Mouse (Mus musculus) kidney, postnatal 36 days (tissue): ENCODE measurements around the gene Cdcp2.

Source experiments
- DNase-seq, 2 experiments: peaks; one replicate each; pipeline ENCODE4 v3.0.0; 2021 to 2022; ENCODE audit warnings: mixed read lengths in 2 of 2

Gene Cdcp2

DNA sequence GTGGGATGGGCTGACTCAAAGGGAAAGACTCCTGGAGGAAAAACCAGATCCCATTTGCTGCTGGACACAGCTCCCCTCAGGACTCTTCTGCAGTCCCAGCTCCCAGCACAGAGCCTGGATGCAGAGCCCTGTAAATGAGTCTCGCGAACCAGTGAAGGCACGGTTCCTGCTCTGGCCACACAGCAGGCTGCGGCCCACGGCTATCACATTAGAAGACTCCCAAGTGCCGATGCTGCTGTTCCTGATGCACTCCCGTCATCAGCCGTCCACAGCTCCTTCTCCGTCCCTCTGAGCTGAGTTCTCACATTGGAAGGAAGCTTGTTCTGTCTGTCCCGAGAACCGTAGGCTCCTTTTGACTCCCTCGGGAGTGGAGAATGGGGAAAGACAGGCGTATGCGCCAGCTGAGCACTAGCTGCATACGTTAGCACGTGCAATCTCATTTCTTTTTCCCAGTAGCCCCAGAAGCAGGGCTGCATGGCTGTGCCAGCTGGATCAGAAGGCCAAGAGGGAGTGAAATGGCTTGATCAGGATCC lies at the start of gene Cdcp2:
Gene Cdcp2 (plus strand): TSS at position 51 of the 533 bp plus-strand sequence.
- no peak for DNase-seq

DNA sequence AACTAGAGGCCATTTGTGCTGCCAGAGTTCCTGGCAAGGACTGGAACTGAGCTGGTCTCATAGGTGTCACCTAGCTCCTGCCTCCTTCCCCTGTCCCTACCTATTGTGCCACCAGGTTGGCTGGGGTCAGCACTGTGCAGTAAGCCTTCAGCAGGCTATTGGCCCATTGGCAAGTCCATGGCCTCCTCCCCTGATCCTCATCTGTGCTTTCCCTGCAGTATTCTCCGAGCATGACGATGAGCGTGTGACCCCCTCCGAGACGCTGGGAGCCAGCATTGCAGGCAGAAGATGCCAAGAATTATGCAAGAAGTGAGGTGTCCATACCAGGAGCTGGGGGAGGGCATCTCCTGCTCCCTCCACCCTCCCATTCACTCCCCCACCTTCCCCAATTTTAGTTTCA lies 48.9 kb upstream of the Cdcp2 start:
- DNase-seq, result no peak

DNA sequence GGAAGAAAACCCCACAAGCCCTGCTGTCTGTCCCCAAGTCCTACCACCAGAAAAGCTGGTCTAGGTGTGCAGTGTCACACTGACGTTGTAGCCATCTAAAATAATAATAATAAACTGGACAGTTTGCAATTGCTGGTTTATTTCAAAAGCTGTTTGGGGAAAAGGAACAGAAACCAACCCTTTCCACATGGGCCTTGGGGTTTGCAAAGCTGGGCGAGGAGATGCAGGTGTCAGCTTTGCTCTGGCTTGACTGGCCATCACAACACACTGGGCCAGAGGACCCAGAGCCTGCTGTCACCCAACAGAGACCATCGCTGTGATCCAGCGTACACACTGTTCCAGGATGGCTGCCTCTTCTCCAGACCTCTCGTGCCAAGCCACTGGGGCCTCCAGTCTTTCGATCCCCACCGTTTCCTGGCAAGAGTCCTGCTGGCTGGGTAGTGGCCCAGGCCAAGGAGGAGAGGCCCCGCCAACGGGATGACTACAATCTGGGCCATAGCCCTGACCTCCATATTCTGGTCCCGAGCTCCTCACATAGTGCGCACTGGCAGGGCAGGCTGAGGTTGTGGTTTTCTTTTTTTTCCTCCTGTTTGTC lies 48.0 kb upstream of the Cdcp2 start:
- no peak for DNase-seq

DNA sequence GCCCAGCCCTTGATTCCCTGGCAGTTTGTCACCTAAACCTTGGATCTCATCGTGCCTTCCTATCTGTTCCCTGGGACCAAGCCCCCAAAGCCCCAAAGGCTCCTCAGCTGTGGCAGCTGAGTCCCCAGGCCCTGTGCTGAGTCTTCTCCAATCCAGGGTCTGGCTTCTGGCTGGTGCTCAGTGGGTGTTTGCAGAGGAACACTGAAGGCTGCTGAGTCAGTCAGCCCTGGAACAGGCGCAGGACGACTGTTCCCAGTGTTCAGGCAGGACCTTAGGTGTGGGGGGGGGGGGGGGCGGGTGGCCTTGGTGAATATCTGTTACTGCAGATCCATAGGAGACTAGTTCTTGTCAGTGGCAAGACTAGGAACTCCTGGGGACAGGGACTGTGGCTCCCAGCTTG lies 44.8 kb upstream of the Cdcp2 start:
- no peak for DNase-seq

DNA sequence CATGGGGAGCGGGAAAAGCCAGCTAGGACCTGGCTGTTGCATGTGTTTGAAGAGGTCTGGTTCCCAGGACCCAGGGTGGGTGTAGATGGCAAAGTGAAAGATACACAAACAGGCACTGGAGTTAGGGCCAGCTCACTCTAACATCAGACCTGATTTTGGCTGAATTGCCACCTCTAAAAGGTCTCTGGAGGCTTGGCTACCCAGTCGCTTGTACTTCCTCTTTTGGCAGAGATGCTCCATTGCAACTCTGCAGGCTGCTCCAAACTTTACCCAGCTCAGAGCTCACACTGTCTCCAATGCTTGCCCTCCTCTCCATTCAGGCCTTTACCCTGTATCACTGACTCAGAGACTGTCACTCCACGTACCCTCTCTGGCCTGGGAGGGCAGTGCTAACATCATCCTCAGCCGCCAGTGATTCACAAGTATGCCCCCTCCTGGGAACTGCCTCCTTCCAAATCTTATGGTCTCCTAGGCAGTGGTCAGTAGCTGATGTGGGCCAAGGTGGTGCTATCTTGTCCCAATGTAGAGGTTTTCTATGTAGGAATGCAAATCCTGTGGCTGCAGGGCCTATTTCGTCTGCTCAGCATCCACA lies 43.6 kb upstream of the Cdcp2 start:
- no peak for DNase-seq

DNA sequence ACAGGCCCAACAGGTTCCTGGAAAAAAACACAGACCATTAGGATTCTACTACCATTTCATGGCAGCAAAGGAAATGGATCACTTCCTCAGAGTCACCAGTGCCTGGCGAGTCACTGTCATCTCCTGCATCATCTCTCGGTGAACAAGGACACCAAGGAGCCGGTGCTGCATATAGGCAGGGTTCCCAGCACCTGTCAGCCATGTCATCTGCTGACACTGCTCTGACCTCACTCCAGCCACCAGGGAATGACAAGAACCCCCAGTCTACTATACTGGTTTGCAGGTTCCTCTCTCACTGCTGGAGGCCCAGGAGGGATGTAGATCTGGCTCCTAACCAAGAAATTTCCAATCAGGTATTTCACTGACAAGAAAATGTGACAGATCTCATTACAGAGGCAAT lies 40.6 kb upstream of the Cdcp2 start:
- DNase-seq, result peak in 1 of 2 experiments; percentile 12

DNA sequence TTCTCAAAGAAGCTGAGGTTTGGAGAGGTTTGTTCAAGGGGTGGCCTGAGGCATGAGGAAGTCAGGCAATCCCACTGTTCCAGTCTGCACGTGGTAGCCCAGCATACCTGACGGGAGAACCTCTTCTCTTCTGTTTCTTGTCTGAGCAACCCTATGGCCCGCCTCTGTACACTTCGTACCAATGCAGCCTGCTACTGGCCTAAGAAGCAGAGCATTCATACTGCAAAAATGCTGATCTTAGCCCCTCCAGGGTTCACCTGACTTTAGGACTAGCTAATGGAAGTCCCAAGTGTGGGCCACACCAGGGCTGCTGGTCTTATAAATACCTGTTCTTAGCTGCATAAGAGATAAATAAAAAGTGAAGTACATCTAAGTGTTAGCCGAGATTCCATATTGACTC lies 38.3 kb upstream of the Cdcp2 start:
- DNase-seq, result peak; percentile 38 to 51

DNA sequence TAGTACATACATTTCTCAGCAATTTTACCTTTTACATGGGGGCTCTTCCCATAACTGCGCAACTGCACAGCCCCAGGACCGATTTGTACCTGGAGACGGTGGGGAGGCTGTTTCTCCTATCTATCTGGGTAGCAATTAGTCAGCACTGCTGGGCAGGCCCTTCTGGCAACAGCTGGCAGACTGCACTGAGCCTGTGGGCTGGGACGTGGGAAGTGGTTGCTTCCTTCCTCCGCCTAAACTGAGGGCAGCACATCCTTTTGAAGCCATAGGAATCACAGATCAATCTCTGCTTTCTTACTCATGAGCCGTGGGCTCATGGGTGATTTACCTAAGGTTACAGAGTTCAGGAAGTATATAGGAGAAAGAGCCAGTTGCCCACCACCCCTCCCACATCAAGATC lies 37.9 kb upstream of the Cdcp2 start:
- DNase-seq, result peak in 1 of 2 experiments; percentile 16

DNA sequence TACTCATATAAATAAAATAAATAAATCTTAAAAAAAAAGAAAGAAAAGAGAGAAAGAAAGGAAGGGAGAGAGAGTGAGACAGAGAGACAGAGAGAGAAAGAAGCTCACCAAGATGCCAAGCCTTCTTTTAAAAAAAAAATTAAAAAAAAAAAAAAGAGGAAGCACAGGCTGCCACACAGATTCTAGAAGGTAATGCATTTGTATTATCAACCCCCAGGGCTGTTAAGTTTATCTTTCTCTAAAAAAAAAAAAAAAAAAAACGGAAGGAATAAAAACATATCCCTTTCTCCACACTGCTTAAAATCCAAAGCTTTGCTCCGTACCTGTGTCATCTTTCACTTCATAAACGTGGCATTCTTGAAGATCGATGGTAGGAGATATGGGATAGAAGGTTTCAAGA lies 35.1 kb upstream of the Cdcp2 start:
- no peak for DNase-seq

DNA sequence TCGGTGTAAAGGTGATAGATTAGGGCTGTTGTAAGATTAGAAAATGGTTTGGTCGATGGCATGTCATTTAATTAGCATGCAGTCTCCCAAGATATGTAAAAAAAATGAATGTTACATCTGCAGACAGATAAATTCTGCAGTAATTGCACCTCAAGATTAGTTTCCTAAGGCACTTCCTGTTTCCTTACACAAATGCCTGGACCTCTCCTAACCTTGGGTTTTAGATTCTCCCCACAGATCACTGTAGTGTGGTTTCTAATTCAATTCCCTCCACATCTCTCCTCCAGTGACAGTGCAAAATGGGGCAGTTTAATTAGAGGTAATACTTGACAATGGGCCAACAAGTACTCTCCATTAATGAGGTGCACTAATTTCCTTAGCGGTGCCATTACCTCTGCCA lies 33.5 kb upstream of the Cdcp2 start:
- DNase-seq, result no peak

DNA sequence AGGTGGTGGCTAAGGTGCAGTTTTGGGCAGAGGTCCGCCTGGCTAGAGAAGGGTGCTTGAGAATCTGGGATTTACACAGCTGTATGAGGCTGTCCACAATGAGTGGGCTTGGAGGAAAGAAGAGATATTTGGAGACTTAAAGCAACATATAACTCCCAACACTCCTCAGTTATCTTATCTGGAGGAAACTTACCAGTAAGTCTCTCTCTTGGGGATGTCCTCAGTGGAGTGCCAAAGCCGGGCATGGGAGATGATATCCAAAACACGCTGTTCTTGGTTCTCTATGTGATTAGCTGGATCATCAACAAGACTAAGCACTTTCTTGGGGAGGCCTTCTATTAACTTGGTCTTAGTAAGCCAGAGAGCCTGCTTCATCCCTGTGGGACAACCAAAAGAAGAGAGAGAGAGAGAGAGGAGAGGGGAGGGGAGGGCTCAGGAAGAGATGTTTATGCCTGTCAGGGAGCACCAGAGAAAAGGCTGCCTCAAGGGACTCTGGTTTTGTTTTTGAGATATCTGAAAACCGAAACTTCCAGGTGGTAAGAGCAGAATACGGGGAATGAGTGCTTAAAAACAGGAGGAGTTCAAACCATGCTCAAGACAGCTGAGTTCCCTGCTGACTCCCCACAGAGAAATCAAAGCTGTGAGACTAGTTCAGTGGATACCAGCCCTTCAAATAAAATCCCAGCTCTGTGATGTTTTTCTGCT lies 32.1 kb upstream of the Cdcp2 start:
- no peak for DNase-seq

DNA sequence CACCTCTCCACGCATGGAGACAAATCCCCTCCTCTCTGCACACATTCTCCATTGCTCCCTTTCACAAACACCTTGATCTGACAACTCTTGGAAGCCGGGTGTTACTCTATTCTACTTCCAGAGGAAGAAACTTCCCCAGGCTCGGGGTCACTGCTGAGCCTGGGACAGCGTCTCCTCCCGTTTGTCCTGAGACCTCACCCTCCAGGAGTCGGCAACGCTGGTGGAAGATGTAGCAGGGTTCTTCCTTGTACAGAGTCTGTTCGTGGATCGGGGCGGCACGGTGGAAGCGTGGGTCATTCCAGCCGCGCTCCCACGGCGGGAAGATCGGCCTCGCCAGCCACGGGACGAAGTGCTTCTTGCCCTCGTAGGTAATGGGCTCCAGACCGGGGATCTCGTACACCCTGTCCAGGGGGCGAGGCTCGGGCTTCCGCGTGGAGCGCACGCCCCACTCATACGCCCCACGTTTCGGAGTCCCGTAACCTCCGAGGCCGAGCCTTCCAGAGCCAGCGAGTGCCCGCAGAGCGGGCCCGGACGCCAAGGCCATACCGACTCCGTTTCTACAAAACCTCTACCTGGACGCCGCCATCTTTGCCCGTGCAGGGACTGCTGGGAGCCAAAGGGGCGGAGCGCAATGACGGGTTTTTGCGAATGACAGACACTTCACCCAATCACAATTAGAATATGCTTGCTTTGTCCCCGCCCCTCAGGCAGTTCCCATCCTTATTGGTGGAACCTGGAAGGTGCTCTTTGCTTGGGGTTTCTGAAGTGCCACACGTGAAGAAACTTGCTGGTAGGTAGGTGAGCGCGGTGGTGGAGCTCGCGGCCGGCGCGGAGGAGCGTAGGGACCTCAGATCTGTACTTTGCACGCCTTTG lies 30.2 kb upstream of the Cdcp2 start, which contains the start of the genes Mrpl37 and Cyb5rl:
Gene Mrpl37 (minus strand): TSS at position 617 of the 873 bp plus-strand sequence.
Gene Cyb5rl (plus strand): TSS at position 737 of the 873 bp plus-strand sequence.
- DNase-seq, result peak; percentile 95 to 97

DNA sequence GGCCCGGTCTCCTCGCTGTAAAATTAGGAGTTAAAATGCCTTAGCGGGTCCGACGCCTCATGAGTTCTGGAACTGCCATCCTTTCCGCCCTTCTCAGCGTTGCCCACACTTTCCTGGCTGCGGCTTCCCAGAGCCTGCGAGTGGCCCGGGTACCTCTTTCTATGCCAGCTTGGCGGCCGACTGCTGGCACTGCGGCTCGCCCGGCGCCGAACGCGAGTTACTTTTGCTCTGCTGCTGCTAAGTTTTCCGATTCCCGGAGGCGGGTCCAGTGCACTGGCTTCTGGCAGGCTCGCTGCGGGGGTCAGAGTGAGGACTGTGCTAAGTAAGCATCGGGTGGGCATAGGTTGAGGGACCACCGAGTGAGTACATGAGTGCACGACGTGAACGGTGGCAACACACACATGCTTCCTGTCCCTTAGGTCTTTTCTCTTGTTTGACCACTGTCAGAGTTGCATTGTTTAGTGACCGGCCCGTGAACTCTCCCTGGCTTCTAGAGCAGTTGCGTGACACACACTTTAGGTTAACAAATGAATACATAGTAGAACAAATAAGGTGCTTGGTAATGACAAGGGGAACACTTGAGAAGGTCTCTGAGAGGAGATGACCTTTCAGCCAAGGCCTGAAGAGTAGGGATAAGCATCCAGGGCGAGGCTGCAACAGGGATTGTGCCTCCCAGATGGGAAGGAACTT lies 29.4 kb upstream of the Cdcp2 start:
- peak in 1 of 2 experiments; percentile 66 for DNase-seq

DNA sequence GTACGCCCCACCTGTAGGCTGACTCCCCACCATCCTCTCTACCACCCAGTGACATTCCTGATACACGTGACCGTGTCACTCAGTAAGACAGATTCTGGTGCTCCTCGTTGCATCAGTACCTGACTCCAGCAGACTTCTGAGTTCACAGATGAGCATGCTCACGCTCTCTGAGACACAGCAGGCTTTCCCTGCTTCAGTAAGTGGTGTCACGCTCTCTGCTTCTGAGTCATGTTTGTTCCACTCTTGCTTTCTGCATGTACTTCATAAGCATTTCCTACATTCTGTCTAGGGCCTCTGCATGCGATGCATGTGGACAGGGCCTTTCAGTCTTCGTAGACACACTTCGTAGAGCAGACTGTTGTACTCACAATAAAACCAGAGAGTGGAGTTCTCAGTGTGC lies 24.3 kb upstream of the Cdcp2 start:
- DNase-seq, result no peak

DNA sequence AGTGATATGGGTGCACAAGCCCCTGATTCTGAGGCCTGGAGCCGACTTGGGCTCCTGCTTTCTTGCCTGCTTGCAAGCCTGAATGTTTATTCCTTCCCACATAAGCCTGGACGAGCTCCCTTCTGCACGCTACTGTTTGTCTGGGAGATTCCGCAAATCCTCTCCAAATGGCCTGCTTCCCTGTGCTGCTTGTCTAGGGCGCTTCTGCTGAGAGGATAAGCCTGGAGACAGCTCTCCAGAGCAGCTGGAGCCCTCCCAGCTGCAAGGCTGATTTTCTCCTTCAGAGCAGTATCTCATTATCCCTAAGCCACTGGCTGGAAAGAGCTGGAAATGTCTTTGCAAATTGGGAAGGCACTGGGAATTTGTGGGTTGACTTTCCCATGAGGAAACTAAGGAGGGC lies 21.2 kb upstream of the Cdcp2 start:
- no peak for DNase-seq

DNA sequence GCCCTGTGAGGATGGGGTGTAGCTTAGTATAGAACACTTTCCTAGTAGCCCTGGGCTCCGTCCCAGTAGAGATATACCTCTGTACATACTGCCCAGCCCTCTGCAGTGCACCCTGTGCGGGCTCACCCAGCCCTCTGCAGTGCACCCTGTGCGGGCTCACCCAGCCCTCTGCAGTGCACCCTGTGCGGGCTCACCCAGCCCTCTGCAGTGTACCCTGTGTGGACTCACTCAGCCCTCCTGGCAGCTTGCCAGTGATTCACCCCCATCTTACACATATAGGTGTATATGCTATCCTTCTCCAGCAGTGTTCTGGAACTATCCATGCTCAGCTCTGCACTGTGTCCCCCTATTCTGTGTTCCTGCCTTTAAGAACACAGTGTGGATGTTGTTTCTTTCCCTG lies 17.8 kb upstream of the Cdcp2 start:
- no peak for DNase-seq

DNA sequence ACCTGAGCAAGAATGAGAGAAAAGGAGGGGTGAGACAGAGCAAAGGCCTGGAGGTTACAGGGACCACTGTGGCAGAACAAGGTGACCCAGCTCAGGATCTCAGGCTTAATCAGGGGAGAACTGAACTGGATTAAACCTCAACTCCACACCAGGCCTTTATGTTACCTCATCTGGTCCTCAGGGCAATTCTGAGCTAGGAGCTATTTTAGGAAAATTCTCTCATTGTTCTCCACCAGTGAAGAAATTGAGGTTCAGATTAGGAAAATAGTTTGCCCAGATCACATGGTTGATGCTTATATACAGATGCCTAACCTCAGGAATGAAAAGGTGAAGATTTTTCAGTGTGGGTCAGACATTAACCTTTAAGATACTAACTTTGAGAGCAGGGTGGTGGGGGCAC lies 17.0 kb upstream of the Cdcp2 start:
- peak in 1 of 2 experiments; percentile 26 for DNase-seq

DNA sequence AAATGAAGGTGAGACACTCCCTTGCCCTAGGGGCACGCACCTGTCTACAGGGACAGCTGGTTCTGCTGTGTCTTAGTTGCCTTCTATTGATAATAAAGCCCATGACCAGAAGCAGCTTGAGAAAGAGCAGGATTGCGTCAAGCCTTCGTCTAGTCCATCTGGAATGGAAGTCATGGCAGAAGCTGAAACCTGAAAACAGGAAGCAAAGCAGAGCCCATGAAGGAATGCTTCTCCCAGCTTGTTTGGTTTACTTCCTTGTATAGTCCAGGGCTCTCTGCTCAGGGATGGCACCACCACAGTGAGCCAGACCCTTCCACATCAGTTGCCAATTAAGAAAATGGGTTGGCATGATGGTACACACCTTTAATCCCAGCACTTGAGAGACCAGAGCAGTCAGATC lies 14.5 kb upstream of the Cdcp2 start:
- DNase-seq, result no peak

DNA sequence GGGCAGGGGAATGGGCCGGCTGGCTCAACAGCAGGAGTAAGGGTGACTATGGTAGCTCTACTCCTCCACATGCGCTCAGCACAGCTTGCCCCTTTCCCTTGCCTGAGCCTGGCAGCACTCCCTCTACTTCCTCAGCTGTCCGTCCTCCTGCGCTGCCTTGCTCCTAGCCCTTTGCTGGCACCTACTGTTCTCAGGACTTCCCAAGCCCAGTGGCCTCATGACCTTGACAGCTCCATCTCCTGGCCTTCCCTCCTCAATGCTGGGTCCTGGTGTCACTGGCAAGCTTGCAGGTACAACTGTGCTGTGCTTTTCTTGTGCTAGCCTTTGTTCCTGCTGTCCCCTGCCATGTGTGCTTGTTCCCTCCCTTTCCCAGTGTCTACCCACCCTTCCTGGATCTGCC lies 13.6 kb upstream of the Cdcp2 start:
- no peak for DNase-seq

DNA sequence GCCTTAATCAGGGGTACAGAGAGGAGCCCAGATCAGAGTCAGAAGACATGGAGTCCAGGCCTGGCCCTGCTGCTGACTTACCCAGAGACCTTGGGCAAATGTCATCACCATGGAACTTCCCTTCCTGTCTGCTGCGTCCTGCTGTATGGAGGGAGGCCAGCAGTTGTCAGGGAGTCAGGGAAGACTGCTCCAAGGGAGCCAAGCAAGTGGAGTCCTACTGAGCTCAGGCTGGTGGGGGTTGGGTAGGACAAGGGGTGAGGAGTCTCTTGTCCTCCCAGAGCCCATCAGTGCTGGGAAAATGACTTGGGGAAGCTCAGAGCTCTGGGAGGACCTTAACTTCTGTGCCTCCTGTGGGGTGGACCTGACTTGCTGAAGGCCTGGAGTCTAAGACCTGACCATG lies 12.3 kb upstream of the Cdcp2 start:
- peak in 1 of 2 experiments; percentile 22 for DNase-seq

DNA sequence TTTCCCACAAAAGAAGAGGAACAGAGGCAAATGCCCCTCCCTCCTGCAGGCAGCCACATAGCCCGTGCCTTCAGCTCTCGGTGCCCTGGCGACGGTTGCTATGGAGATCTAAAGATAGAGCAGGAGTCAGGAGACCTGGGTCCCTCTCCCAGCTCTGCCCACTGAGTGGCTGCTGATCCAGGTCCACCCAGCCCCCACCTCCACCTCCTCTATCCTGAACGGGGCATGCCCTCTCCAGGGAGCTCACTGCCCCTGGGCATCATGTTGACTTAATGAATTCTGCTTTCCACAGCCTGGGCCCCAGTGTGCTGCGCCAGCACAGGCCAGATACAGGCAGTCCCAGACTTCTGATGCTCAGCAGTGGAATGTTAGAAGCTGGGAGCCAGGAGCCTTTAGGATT lies 11.8 kb upstream of the Cdcp2 start:
- peak; percentile 81 to 90 for DNase-seq

DNA sequence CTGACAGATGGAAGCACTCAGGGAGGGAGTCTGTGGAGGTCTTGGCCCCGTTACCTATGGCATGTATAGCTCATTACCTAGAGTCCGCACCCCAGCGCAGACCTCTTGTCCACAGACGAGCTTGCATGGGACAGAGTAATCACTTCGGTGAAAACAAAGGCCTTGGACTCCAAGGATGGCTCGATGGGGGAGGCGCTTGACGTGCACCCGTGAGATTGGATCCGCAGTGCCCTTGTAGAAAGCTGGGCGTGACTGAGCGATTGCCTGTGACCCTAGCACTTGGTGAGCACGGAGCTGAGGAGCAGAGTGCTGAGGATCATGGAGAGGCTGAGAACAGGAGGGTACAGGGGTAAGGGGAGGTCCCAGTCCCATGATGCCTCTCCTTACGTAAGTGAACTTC lies 5.0 kb upstream of the Cdcp2 start:
- no peak for DNase-seq
